Mouse (Mus musculus): ENCODE data around the gene Ephb6.

Ephb6 gene

GRCm38 (mm10) chr6:41628180-41628579, 22.9 kb downstream of the Ephb6 start:
- DNase-seq, result no peak

DNA sequence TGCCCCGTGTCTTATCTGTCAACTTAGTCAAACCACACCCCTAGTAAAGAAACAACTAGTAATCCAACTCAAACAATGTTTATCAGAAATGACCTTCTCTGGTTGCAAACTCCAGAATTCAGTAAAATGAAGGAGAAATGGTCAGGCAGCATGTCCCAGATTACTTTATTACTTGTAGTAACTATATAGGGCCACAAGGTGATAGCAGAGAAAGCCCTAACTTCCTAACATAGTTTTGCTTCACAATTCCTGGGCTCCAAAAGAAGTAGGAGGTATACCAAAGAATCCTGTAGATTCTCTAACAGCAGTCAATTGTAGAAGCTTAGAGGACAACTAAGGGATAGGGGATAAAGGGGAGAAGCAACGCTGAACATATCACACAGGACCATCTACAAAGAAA, 25.5 kb downstream of the Ephb6 start:
- no peak for DNase-seq

DNA sequence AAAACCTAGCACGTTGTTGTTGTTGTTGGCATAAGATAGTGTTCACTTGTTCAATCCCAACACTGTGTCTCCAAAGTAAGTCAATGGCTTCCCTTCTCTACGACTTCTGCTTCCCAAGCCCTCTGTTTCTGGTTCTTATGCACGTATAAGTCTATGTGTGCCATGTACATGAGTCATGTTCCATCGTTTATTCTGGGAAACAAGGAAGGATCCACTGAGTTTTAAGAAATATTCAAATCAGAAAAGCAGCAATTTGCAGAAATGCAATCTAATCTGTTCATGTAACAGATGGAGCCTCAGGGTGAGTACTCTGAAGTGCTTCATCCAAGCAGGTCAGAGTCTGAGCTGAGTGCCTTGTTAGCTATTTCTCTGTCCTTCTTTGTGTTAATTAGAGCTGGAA, 26.3 kb downstream of the Ephb6 start:
- DNase-seq, result no peak

DNA sequence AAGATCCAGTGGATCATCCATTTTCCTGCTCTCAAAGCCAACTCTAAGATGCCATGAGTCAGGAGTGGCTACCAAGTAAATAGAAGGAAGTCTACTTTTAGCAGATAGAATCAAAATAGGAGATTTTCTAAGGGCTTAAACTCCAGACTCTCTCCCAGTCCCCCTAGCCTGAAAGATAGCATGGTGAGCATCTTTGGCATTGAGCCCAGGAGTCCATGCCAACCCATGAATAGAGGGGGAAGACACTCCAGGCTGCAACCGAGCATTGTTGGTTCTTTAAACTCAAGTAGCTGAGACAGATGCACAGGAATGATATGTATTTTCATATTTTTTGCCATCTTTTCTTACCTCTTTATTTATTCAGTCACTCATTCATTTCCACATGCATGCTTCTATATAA, 29.9 kb downstream of the Ephb6 start:
- no peak for DNase-seq

- no peak for DNase-seq
Measured at GRCm38 (mm10) chr6:41636178-41636577, 30.9 kb downstream of the Ephb6 start, which contains the start of gene Trpv6. Gene Trpv6 (minus strand): TSS chr6:41636405.

DNA sequence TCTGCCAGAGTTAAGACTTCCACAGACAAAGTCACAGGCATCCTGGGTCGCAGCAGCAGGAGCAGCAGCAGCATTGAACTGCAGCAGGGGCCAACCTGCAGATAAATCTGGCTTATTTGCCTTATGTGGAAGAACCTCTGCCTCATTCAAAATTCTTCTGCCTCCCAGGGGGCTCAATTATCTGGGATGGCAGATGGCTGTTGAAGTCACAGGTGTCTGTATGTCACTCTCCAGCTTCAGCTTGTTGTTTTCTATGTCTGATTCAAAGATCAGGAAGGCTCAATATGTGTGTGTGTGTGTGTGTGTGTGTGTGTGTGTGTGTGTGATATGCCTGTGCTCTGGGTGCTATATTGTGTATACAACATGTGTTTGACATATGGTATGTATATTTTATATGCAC, 32.1 kb downstream of the Ephb6 start:
- no peak for DNase-seq

GRCm38 (mm10) chr6:41637927-41638506, 32.7 kb downstream of the Ephb6 start:
- DNase-seq, result no peak

- no peak for DNase-seq
Measured at GRCm38 (mm10) chr6:41640449-41640848, 35.2 kb downstream of the Ephb6 start.

- no peak for DNase-seq
Measured at GRCm38 (mm10) chr6:41641173-41641866, 36.0 kb downstream of the Ephb6 start.

GRCm38 (mm10) chr6:41642765-41643164, 37.5 kb downstream of the Ephb6 start:
- DNase-seq, result no peak

GRCm38 (mm10) chr6:41643227-41643626, 37.9 kb downstream of the Ephb6 start:
- no peak for DNase-seq

GRCm38 (mm10) chr6:41646220-41646619, 40.9 kb downstream of the Ephb6 start:
- no peak for DNase-seq

- DNase-seq, result no peak
Measured at GRCm38 (mm10) chr6:41646672-41647071, 41.4 kb downstream of the Ephb6 start.

DNA sequence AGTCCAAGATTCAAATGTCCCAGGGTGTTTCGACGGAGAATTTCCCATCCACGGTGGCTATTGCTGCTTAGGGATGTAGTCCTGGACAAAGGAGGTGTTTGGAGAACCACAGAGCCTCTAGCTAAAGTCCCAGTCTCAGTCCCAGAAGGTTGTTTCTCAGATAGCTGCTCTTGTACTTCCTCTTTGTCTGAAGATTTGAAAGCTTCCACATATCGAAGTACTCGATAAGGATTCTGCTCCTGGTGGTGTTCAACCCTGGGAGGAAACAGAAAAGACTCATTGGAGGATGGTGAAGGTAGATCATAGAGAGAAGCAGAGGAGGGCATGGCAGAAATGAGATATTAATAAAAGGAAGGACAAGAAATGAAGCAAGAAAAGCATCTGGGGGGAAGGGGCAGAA, 47.9 kb downstream of the Ephb6 start:
- DNase-seq, result no peak

- DNase-seq, result no peak
Measured at GRCm38 (mm10) chr6:41654648-41655047, 49.4 kb downstream of the Ephb6 start.

DNA sequence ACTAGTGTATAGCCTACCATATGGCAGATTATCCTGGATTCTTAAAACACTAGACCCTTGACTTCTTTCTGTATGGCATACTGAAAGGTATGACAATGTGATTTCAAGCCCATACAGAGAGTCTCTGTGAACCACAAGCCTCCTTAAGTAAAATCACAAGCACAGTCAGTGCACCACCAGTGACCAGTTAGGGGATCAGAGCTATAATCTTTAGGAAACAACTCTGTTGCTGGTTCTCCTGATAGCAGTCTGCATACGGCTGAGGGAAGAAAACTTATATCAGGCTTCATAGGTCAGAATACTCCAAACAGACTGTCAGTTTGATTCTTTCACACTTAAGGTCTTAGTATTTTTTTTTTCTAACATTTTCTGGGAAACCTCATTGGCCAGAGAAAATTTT, 53.2 kb downstream of the Ephb6 start:
- no peak for DNase-seq

DNA sequence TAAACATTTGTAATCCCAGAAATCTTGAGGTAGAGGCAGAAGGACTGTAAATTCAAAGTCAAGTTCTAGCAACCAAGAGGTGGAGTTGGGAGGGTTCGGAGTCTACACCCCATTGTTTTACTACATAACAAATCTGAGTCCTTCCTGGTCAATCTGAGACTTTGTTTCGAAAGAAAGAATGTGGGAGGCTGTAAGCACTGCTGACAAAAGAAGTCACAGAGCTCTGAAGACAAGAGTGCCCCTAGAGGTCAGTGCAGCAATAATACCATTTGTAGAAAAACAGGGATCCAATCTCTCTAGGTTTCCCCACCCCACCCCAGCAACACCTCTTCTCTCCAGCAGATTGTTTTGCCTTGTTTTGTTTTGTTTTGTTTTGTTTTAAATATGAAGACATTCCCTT, 57.0 kb downstream of the Ephb6 start:
- DNase-seq, result no peak

Data from cerebellum, adult 8-10 months (tissue).